Mouse (Mus musculus) heart, postnatal 0 days (tissue): Measurements from ENCODE around the gene Gja3.

ENCODE experiments used
- CTCF ChIP-seq: IDR thresholded peaks from 2 replicates; pipeline ENCODE4 v1.5.1; 2016; ENCODE audit warnings: antibody characterized with exemption, control low read depth, low read depth
- EP300 ChIP-seq: IDR thresholded peaks from 2 replicates; pipeline ENCODE4 v1.6.1; 2016; ENCODE audit warnings: antibody characterized with exemption, low read depth

- TF ChIP-seq CTCF: no peak
- TF ChIP-seq EP300: no peak
Measured at GRCm38 (mm10) chr14:57057204-57057562, 717 bp downstream of the Gja3 start.
